32 mouse cellular contexts compared by ENCODE assay signal in genomic region chr12:32774592-32774991, GRCm38 (mm10). TPM values are rescaled to one million over a fixed set of nuclear protein-coding genes. Genes with fewer than 3 reads are reported as not detected.
A peak's percentile ranks its signal among the peaks of the same experiment; 100 is the strongest.
DNase-seq lines count a peak whose midpoint lies in the region; ATAC-seq and TF ChIP-seq lines count a peak whose summit lies in the region.
"Had no signal": no experiment of that assay in that cellular context is flagged by ENCODE, and none has a peak within 500 bp of the region (broad histone marks: within the 10 kb centered on the region; RNA-seq: fewer than 3 reads in every experiment).

No protein-coding gene starts in this region.

- peak; percentile 90 for ATAC-seq in CD4-positive, CD25-positive, alpha-beta regulatory T cell, adult 4 months
- ATAC-seq: forebrain, embryonic 15.5 days; intestine, embryonic 15.5 days; lung, postnatal 0 days had no signal

- no peak for TF ChIP-seq CTCF in bone marrow macrophage, adult 2 months (IDR thresholded peaks at IDR 0.05; ENCODE audit: low read depth, low read length)

- intact Hi-C loops in heart, postnatal 10 days (cut with DNase I) = no loop called here

- H3K27ac ChIP-seq in bone marrow macrophage, adult 2 months (ENCODE audit: insufficient read depth, low read depth, low read length) = 0 out of 2 replicates have a peak overlapping the region, but pooled peaks have one; percentile 1
- H3K27ac ChIP-seq: forebrain, embryonic 15.5 days; gastrocnemius, adult 2 months; heart, adult 2 months; hindbrain, embryonic 14.5 days; intestine, embryonic 15.5 days; kidney, postnatal 0 days; limb, embryonic 10.5 days; limb, embryonic 15.5 days; liver, embryonic 13.5 days; midbrain, embryonic 12.5 days; stomach, embryonic 15.5 days had no signal

- no peak for TF ChIP-seq POLR2A in bone marrow macrophage, adult 2 months (IDR thresholded peaks at IDR 0.05; ENCODE audit: borderline replicate concordance, low read depth, low read length)

- DNase-seq in A20 (ENCODE audit: low read depth, low spot score) = peak; percentile 72
- DNase-seq in naive thymus-derived CD4-positive, alpha-beta T cell, adult 2 months (ENCODE audit: low read depth) = peak; percentile 26
- DNase-seq in cerebellum, postnatal 14 days = no peak
- no peak for DNase-seq in heart, postnatal 10 days
- DNase-seq in right cerebral cortex, postnatal 4 days = no peak
- DNase-seq: adrenal gland, adult 2 months; cerebellum, adult 8-10 months; cerebellum, postnatal 36 days; gastrocnemius, adult 2 months; gastrocnemius, postnatal 36 days; heart, adult 2 months; kidney, adult 2 months; kidney, postnatal 4 days; layer of hippocampus, postnatal 36 days; liver, embryonic 13.5 days; lung, adult 18-20 months; lung, postnatal 4 days; spleen, adult 18-20 months; thymus, postnatal 14 days had no signal

- H3K4me3 ChIP-seq in bone marrow macrophage, adult 2 months (ENCODE audit: insufficient read depth, low read length) = no peak overlapping the region; the same call in 1 of the 2 replicates
- H3K4me3 ChIP-seq: forebrain, embryonic 15.5 days; gastrocnemius, adult 2 months; heart, adult 2 months; heart, embryonic 12.5 days; intestine, embryonic 15.5 days; limb, embryonic 10.5 days; limb, embryonic 15.5 days; liver, embryonic 13.5 days; megakaryocyte, embryonic 14.5 days; midbrain, embryonic 12.5 days; stomach, embryonic 15.5 days had no signal

- H3K4me1 ChIP-seq in bone marrow macrophage, adult 2 months (ENCODE audit: control insufficient read depth, insufficient read depth, low read length) = peaks cover 10% of the 10 kb centered on the region
- H3K4me1 ChIP-seq: forebrain, embryonic 15.5 days; heart, embryonic 12.5 days; intestine, embryonic 15.5 days; limb, embryonic 10.5 days; limb, embryonic 15.5 days; liver, embryonic 13.5 days; megakaryocyte, embryonic 14.5 days; midbrain, embryonic 12.5 days; stomach, embryonic 15.5 days had no signal

RNA-seq across cellular contexts. Expression of gene Nampt, which starts 44.8 kb away (rescaled TPM):
- 10 to 100 TPM; 31.8 to 38.8 TPM for polyA plus RNA-seq in CD4-positive, CD25-positive, alpha-beta regulatory T cell, adult 4 months (2017; shearing (Covaris generic))
- 97.2 and 112 TPM in 2 replicates for polyA plus RNA-seq in bone marrow macrophage, adult 2 months (2012; ENCODE audit: insufficient read depth, insufficient read length, missing spikeins)
- total RNA-seq in heart, postnatal 10 days (2021) = 10 to 100 TPM; 28.6 to 52.8 TPM

Comparison
In these comparisons a context has a peak if more than half of its experiments do, and no peak if none do; other contexts are left out.
1. DNase-seq: peak in A20 (single experiment) and naive thymus-derived CD4-positive, alpha-beta T cell, adult 2 months (single experiment); none in cerebellum, postnatal 14 days (0 of 2), heart, postnatal 10 days (0 of 2) and right cerebral cortex, postnatal 4 days (single experiment).